Mouse (Mus musculus) layer of hippocampus, adult 9-11 months (tissue): Measurements from ENCODE around the gene Rpl9-ps1.

Experiments used
- DNase-seq: peaks from one replicate; pipeline ENCODE4 v3.0.0; 2022

The Rpl9-ps1 gene

DNA sequence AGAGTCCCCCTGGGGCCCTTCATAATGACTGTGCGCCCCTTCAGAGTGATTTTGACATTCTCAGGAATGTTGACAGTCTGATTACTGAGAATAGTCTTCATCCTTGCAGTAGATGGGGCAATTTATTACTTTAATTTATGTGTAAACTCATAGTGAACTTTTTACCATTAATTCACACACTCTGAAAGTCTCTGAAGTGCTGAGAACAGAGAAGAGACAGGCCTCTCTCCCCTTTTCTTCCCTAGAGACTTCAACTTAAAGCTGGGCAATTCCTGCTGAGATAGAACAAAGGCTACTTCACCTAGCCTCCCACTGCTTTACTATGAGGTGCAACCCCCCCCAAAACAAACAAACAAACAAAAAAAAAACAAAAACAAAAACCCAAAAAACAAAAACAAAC, at the start of gene Rpl9-ps1:
Gene Rpl9-ps1 (minus strand): TSS at position 101 of the 400 bp plus-strand sequence.
- no peak for DNase-seq

DNA sequence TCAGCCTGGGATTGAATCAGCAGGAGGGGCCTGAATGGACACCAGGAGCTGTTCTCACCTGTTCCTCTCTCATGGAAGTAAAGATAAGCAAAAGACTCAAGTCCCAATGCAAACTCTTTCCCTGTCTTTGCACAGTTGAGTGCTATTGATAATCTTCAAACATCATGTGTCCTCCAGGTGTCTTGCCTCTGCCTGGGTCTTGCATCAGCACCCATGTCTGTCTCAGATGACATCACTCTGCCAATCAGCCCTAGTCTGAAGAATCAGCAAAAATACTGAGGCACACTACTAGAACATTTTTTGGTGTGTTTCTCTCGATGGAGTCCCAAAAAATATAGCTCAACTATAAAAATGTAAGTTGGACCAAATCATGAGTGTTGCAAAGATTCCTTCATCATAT, 46.6 kb upstream of the Rpl9-ps1 start:
- DNase-seq, result no peak

DNA sequence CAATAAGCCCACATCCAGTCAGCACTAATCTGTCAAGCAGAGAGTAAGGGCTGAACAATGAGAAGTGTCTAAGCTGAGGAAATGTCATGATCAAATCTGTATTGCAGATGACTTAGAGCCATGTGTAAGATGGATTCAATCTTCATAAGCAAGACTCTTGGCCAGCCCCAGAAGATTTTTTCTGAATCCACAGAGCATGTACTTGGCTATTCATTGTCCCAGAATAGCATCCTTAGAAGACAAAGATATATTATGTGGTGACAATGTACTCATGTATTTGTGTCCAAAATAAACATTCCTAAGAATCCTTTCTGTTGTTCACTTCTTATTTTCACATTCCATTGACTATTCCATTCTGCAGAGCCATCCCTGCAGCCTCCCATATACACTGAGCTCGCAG, 44.5 kb upstream of the Rpl9-ps1 start:
- no peak for DNase-seq

- DNase-seq, result no peak
Observed at GRCm38 (mm10) chr11:83675665-83676064, 30.2 kb upstream of the Rpl9-ps1 start.

DNA sequence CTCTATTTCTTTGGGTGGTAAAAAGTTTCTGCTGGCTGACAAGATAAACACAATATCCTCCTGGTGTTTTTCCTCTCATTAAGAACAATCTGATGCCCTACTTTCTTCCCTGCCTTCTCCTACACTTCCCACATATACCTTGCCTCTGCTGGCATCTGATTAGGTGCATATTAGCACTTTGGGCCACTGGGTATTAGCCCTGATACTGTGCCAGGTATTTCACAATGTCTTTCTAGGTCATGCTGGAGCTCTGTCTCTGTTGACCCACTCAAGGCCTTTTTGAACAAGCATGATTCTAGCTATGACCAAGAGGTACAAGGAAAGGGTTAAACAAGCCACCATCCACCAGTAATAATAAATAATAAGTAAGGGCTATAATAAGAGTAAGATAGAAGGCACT, 26.3 kb upstream of the Rpl9-ps1 start:
- DNase-seq, result no peak

- no peak for DNase-seq
Observed at GRCm38 (mm10) chr11:83663532-83663931, 18.1 kb upstream of the Rpl9-ps1 start.

DNA sequence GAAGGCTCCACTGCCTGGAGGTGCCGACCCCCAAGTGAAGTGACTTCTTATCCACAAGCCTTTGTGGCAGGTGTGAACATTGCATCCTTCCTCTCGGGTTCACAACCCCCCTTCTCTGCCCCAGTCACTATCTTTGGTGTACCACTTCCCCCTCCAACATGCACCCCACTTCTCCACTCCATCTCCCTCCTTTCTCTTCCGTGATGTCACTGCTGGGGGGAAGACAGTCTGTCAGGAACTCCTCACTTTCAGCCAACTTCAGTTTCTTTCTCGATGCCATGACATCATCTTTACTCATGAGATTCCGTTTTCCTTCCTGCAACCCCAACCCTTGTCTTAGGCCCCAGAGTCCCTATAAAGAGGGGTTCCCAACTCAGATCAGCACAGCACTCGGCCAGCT, 16.8 kb upstream of the Rpl9-ps1 start, which contains the start of gene Ccl4:
Gene Ccl4 (plus strand): TSS at position 381 of the 400 bp plus-strand sequence.
- peak; percentile 61 for DNase-seq

DNA sequence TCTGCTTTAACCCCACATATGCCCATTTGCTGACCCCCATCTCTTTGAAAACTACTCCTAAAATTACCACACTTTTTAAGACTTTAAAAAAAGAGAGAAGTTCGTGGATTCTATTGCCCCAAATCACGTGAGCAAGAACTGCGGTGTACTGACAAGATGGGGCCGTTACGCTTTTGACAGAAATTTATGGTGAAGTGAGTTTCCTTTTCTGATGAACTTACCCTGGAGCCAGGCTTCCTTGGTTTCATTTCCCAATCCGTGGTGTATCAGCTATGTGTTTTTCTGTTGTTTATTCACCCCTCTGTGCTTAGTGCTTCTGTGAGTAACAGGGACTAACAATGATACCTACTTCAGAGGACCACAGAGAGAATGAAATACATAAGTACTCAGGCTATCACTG, 13.4 kb upstream of the Rpl9-ps1 start:
- no peak for DNase-seq

- DNase-seq, result no peak
Observed at GRCm38 (mm10) chr11:83657508-83657907, 12.1 kb upstream of the Rpl9-ps1 start.

DNA sequence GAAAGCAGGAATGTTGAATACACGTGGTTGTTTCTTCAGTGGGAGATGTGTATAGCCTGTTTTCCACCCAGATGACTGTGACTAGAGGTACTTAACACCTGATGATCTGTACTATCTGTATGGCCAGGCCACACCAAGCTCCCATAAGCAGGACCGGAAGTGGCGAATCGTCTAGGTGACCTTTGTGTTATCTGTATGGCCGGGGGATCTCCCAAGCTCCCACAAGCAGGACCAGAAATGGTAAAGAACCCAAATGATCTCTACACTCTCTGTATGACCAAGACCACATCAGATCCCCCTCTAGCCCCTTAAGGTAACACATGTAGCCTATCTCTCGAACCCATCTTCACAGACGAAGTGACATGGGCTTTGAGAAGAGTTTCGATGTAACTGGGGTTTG, 9.2 kb upstream of the Rpl9-ps1 start:
- DNase-seq, result no peak

GRCm38 (mm10) chr11:83649305-83649841, 4.0 kb upstream of the Rpl9-ps1 start, which contains the start of gene Ccl3:
Ccl3 (minus strand) TSS chr11:83649355.
- DNase-seq, result peak; percentile 84

GRCm38 (mm10) chr11:83646356-83647149, 1.1 kb upstream of the Rpl9-ps1 start:
- no peak for DNase-seq

DNA sequence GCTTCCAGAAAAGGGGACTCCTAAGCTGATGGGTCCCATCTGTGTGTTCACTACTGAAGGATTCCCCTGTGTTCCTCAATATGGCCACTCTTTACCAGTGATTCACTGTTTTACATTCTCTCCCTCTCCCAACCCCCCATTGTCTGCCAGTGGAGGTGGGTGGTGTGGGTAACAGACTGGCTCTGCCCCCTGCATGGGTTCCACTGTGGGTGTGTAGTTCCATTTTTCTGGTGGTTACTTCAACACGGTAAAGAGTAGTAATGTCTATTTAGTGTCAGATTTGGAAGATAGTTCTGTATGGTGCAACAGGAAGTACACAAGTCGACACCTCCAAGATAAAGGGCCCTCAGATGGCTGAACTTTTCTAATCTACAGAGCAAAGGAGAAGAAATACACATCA, 4.2 kb downstream of the Rpl9-ps1 start:
- DNase-seq, result no peak

- peak; percentile 89 for DNase-seq
Observed at GRCm38 (mm10) chr11:83640141-83640540, 5.3 kb downstream of the Rpl9-ps1 start.

DNA sequence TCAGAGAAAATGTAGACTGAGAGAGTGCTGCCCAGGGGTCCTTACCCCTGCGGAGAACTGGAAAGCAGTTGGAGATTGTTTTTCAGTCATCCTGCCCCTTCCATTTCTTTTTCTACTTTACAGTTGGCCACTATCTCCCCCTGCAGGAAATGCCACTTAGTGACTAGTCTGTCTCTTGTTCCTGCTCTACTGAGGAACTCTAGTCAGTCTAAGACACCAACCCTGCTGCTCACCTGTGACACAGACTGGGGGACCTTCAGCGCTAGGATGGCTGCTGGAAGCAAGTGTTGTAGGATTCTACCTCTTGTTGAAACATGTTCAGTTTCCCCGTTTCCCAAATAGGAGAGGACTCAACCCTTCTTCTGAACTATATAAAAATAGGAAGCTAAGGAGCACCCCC, 5.9 kb downstream of the Rpl9-ps1 start:
- DNase-seq, result no peak

DNA sequence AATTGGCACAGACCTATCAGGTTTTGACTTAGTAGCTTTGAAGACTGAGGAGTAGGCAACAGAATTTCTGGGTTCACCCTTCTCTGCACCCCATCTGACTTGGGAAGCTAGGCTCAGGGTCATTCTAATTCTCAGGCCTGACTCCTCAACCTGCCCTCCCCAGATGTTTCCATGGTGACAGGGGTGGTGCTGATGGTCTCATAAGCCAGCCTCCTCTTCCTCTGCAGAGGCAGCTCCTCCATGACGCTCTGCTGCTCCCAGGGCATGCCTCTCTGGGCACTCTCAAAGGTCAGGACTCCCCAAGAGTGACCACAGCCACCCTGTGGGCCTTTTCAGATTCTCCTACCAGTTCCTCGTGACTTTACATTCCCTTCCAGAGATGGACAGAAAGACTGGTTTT, 6.5 kb downstream of the Rpl9-ps1 start:
- no peak for DNase-seq

DNA sequence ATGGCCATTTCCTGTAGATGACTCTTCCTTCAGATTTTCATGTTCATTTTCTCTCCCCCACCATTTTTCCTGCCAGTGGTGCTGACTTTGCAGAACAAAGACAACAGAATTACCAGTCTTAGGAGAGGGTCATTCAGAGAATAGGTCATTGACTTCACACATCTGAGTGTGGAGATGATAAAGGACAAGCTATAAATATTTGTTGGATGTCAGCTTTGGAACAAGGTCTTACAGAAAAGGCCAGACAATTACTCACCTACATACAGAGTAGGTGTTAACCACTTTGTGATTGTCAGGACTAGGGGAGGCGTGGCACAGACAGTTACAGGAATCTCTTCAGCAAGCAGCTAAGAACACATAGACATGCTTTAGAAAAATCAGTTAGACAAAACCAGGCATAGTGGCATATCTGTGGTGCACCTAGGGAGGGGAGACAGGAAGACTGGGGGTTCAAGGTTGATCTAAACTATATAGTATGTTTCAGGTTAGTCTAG, 8.6 kb downstream of the Rpl9-ps1 start:
- DNase-seq, result no peak

GRCm38 (mm10) chr11:83634898-83635297, 10.5 kb downstream of the Rpl9-ps1 start:
- DNase-seq, result no peak

- DNase-seq, result no peak
Observed at GRCm38 (mm10) chr11:83634425-83634824, 11.0 kb downstream of the Rpl9-ps1 start.

DNA sequence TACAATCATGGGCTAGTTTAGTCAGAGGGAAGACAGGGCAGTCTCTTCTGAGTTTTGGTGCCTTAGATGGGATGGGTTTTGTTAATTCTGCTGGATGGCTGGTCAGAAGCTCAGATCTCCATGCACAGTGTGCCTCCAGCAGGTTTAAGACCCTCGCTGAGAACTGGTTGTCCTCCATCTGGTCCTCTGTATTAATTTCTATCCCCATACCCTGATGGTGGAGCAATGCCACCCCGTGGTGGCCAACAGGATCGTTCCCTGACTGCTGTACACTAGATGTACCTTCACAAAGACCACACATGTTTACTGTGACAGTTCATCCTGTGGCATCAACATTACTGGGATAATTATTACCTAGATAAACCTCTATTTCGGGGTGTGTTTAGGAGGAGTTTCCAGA, 12.7 kb downstream of the Rpl9-ps1 start:
- DNase-seq, result no peak

- DNase-seq, result no peak
Observed at GRCm38 (mm10) chr11:83631065-83631464, 14.4 kb downstream of the Rpl9-ps1 start.

- DNase-seq, result no peak
Observed at GRCm38 (mm10) chr11:83630630-83631029, 14.8 kb downstream of the Rpl9-ps1 start.

- peak; percentile 74 for DNase-seq
Observed at GRCm38 (mm10) chr11:83628808-83629207, 16.6 kb downstream of the Rpl9-ps1 start.

DNA sequence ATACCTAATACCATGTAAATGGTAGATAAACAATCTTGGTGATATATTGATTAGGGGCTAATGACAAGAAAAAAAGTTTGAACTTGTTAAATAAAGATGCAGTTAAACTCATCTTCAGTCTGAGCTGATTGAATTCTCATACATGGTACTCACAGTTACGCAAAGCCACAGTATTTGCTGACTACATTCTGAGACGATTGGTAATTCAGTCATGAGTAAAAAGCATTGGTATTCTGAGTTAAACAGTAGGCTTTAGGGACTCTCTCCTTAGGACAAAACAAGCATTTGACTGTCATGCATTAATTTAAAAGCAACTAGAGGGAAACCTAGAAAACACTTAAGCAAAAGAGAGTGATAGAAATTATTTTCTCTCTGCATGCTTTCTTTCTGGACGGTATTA, 21.8 kb downstream of the Rpl9-ps1 start:
- DNase-seq, result no peak
